Mouse (Mus musculus): ENCODE results near the gene Ptpn3. TPM values are rescaled to one million over a fixed set of nuclear protein-coding genes. Genes with fewer than 3 reads are reported as not detected.

Ptpn3 gene
- polyA plus RNA-seq, 1 experiment from 2014 or later, result 5.2 TPM

DNA sequence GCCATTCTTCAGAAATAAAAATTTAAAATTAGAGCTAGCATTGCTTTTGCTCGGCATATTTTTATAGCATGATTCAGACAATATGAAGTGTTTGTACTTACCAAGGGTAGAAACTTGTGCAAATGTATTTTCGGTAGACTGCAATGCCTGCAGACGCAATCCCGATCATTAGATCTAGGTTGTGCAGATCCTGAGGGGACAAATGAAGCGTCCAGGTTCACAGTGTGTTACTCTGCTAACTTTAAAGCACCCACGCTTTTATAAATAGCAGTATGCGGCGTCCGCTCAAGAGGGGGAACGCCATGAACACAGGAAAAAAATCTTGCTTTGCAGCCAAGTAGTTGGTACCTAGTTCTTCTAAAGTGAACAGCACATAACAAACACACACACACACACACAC lies 56.8 kb downstream of the Ptpn3 start:
- TF ChIP-seq CTCF (IDR thresholded peaks at IDR 0.05; ENCODE audit: low read depth), result no peak
- TF ChIP-seq EP300 (optimal IDR thresholded peaks at IDR 0.05), result no peak

DNA sequence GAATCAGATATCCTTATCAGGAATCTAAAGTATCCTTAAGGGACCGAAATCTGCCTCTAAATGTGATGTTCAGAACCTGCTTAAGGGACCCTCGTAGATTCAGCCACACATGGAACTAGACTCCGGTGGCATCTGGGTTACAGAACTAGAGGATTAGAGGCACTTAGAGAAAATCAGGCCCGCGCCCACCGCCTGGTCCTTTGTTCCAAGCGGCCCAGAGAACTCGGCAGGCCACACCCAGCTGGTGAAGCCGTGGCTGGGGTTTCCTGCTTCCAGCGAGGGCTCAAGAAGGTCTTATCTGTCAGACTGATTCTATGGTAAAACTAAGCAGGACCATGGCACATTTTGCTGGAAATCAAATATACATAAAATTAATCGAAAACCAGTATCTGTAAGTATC lies 58.3 kb downstream of the Ptpn3 start:
- no peak overlapping the region for H3K4me2 ChIP-seq (replicated peaks; ENCODE audit: low read depth)
- DNase-seq (ENCODE audit: low spot score), result peak; percentile 62
- H3K9me3 ChIP-seq (ENCODE audit: control insufficient read depth, low read length), result no peaks in the 10 kb centered on the region
- H3K4me3 ChIP-seq (ENCODE audit: low read depth, low read length), result no peak overlapping the region
- no peaks in the 10 kb centered on the region for H3K36me3 ChIP-seq (ENCODE audit: control insufficient read depth, insufficient read depth, low read length)
- no peak for ATAC-seq (ENCODE audit: low FRiP score, low TSS enrichment)
- H3K27ac ChIP-seq (replicated peaks), result peak overlapping the region; percentile 63
- 49% methylated on average over 11 of the region's 11 CpGs for WGBS
- no peaks in the 10 kb centered on the region for H3K27me3 ChIP-seq (ENCODE audit: control insufficient read depth, insufficient read depth, low read length)
- no peak overlapping the region for H3K9ac ChIP-seq (ENCODE audit: low read length)
- no peak for TF ChIP-seq EP300 (optimal IDR thresholded peaks at IDR 0.05)
- no peak for TF ChIP-seq CTCF (IDR thresholded peaks at IDR 0.05; ENCODE audit: low read depth)
- H3K4me1 ChIP-seq (replicated peaks; ENCODE audit: control insufficient read depth, insufficient read depth), result no peaks in the 10 kb centered on the region

More for the DNA sequence above, 56.8 kb downstream of the Ptpn3 start:
- Histone ChIP-seq H3K9me3 (ENCODE audit: control insufficient read depth, low read length) (no peaks in the 10 kb centered on the region), H3K4me3 (ENCODE audit: low read depth, low read length) (no peak overlapping the region), H3K27ac (replicated peaks) (no peak overlapping the region), H3K9ac (ENCODE audit: low read length) (no peak overlapping the region), H3K4me2 (replicated peaks; ENCODE audit: low read depth) (no peak overlapping the region), H3K4me1 (replicated peaks; ENCODE audit: control insufficient read depth, insufficient read depth) (no peaks in the 10 kb centered on the region), H3K36me3 (ENCODE audit: control insufficient read depth, insufficient read depth, low read length) (no peaks in the 10 kb centered on the region), H3K27me3 (ENCODE audit: control insufficient read depth, insufficient read depth, low read length) (no peaks in the 10 kb centered on the region)
- 85% methylated on average over 10 of the region's 10 CpGs for WGBS
- no peak for DNase-seq (ENCODE audit: low spot score)
- no peak for ATAC-seq (ENCODE audit: low FRiP score, low TSS enrichment)

GRCm38 (mm10) chr4:57240934-57241333 lies 60.7 kb downstream of the Ptpn3 start:
- 63% methylated on average over 10 of the region's 10 CpGs for WGBS
- no peak overlapping the region for H3K4me2 ChIP-seq (replicated peaks; ENCODE audit: low read depth)
- TF ChIP-seq CTCF (IDR thresholded peaks at IDR 0.05; ENCODE audit: low read depth), result peak; percentile 53
- TF ChIP-seq EP300 (optimal IDR thresholded peaks at IDR 0.05), result no peak
- H3K36me3 ChIP-seq (ENCODE audit: control insufficient read depth, insufficient read depth, low read length), result no peaks in the 10 kb centered on the region
- H3K27ac ChIP-seq (replicated peaks), result no peak overlapping the region; the same call in 1 of the 2 replicates
- DNase-seq (ENCODE audit: low spot score), result no peak
- ATAC-seq (ENCODE audit: low FRiP score, low TSS enrichment), result no peak
- no peak overlapping the region for H3K4me3 ChIP-seq (ENCODE audit: low read depth, low read length)
- no peaks in the 10 kb centered on the region for H3K27me3 ChIP-seq (ENCODE audit: control insufficient read depth, insufficient read depth, low read length)
- H3K9me3 ChIP-seq (ENCODE audit: control insufficient read depth, low read length), result no peaks in the 10 kb centered on the region
- H3K9ac ChIP-seq (ENCODE audit: low read length), result no peak overlapping the region
- H3K4me1 ChIP-seq (replicated peaks; ENCODE audit: control insufficient read depth, insufficient read depth), result no peaks in the 10 kb centered on the region

DNA sequence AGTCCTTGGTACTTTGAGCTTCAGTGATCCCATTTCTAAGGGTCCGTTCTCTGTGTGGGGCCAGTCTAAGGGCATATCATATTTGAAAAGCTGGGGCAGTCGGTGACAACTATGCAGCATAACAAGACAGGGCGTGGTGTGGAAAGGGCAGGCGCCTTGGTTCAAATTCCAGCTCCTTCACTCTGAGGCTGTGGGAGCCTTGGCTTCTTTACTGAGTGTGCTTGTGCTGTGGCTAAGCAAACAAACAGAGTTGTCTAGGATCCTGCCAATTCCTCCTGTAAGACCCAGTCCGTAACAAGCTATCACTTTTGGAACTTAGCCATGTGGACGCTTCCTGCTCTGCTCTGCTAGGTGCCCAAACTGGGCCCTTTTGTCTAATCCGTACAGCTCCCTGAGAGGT lies 61.5 kb downstream of the Ptpn3 start:
- Histone ChIP-seq H3K4me1 (replicated peaks; ENCODE audit: control insufficient read depth, insufficient read depth) (no peaks in the 10 kb centered on the region), H3K27ac (replicated peaks) (peak overlapping the region; percentile 58), H3K9ac (ENCODE audit: low read length) (no peak overlapping the region), H3K27me3 (ENCODE audit: control insufficient read depth, insufficient read depth, low read length) (no peaks in the 10 kb centered on the region), H3K4me2 (replicated peaks; ENCODE audit: low read depth) (no peak overlapping the region), H3K36me3 (ENCODE audit: control insufficient read depth, insufficient read depth, low read length) (no peaks in the 10 kb centered on the region), H3K4me3 (ENCODE audit: low read depth, low read length) (no peak overlapping the region), H3K9me3 (ENCODE audit: control insufficient read depth, low read length) (no peaks in the 10 kb centered on the region)
- WGBS, result 55% methylated on average over 7 of the region's 7 CpGs
- TF ChIP-seq CTCF (IDR thresholded peaks at IDR 0.05; ENCODE audit: low read depth), result no peak
- TF ChIP-seq EP300 (optimal IDR thresholded peaks at IDR 0.05), result no peak
- ATAC-seq (ENCODE audit: low FRiP score, low TSS enrichment), result peak; percentile 82
- peak; percentile 67 for DNase-seq (ENCODE audit: low spot score)

- DNase-seq (ENCODE audit: low spot score) (no peak), ATAC-seq (ENCODE audit: low FRiP score, low TSS enrichment) (no peak)
- Histone ChIP-seq H3K9ac (ENCODE audit: low read length) (no peak overlapping the region), H3K4me3 (ENCODE audit: low read depth, low read length) (no peak overlapping the region), H3K27ac (replicated peaks) (no peak overlapping the region), H3K4me1 (replicated peaks; ENCODE audit: control insufficient read depth, insufficient read depth) (no peaks in the 10 kb centered on the region), H3K9me3 (ENCODE audit: control insufficient read depth, low read length) (no peaks in the 10 kb centered on the region), H3K27me3 (ENCODE audit: control insufficient read depth, insufficient read depth, low read length) (no peaks in the 10 kb centered on the region), H3K4me2 (replicated peaks; ENCODE audit: low read depth) (no peak overlapping the region), H3K36me3 (ENCODE audit: control insufficient read depth, insufficient read depth, low read length) (no peaks in the 10 kb centered on the region)
- no peak for TF ChIP-seq CTCF (IDR thresholded peaks at IDR 0.05; ENCODE audit: low read depth)
- TF ChIP-seq EP300 (optimal IDR thresholded peaks at IDR 0.05), result no peak
- 57% methylated on average over 6 of the region's 6 CpGs for WGBS
Measured at GRCm38 (mm10) chr4:57239112-57239511, 62.5 kb downstream of the Ptpn3 start.

GRCm38 (mm10) chr4:57238118-57238517 lies 63.5 kb downstream of the Ptpn3 start:
- Histone ChIP-seq H3K9me3 (ENCODE audit: control insufficient read depth, low read length) (no peaks in the 10 kb centered on the region), H3K4me2 (replicated peaks; ENCODE audit: low read depth) (no peak overlapping the region), H3K4me3 (ENCODE audit: low read depth, low read length) (no peak overlapping the region), H3K4me1 (replicated peaks; ENCODE audit: control insufficient read depth, insufficient read depth) (no peaks in the 10 kb centered on the region), H3K27me3 (ENCODE audit: control insufficient read depth, insufficient read depth, low read length) (no peaks in the 10 kb centered on the region), H3K27ac (replicated peaks) (no peak overlapping the region), H3K36me3 (ENCODE audit: control insufficient read depth, insufficient read depth, low read length) (no peaks in the 10 kb centered on the region), H3K9ac (ENCODE audit: low read length) (no peak overlapping the region)
- no peak for DNase-seq (ENCODE audit: low spot score)
- WGBS, result 77% methylated on average over 7 of the region's 7 CpGs
- TF ChIP-seq EP300 (optimal IDR thresholded peaks at IDR 0.05) (no peak), CTCF (IDR thresholded peaks at IDR 0.05; ENCODE audit: low read depth) (no peak)
- ATAC-seq (ENCODE audit: low FRiP score, low TSS enrichment), result no peak
